Mouse (Mus musculus) heart, postnatal 0 days (tissue): ENCODE results near the gene Sept14. TPM values are rescaled to one million over a fixed set of nuclear protein-coding genes. Genes with fewer than 3 reads are reported as not detected.

Source experiments
- ATAC-seq: fragments of 200-750 bp; cut with Nextera tagmentation; 2 replicates; pipeline ENCODE4 v1.8.0; 2017; ENCODE audit warnings: low read depth, moderate number of reproducible peaks, moderate library complexity; ENCODE audit not compliant: insufficient read depth
- DNase-seq: peaks from one replicate; pipeline ENCODE4 v3.0.0-alpha.2; 2016; ENCODE audit warnings: low spot score
- H3K27ac ChIP-seq: fragments of 300-500 bp; sonication (generic); 2 replicates; pipeline ENCODE4 v1.5.1; 2014; ENCODE audit warnings: low read depth, mild to moderate bottlenecking
- H3K27me3 ChIP-seq: fragments of 300-500 bp; sonication (generic); 2 replicates; pipeline ENCODE4 v1.6.1; 2014; ENCODE audit warnings: low read length, mixed read lengths; ENCODE audit not compliant: control insufficient read depth, insufficient read depth
- H3K36me3 ChIP-seq: fragments of 300-500 bp; sonication (generic); replicated peaks from 2 replicates; pipeline ENCODE4 v1.6.1; 2014; ENCODE audit warnings: low read length, mixed read lengths; ENCODE audit not compliant: control insufficient read depth, insufficient read depth
- H3K4me1 ChIP-seq: fragments of 300-500 bp; sonication (generic); 2 replicates; pipeline ENCODE4 v1.6.1; 2014; ENCODE audit warnings: antibody characterized with exemption; ENCODE audit not compliant: control insufficient read depth, insufficient read depth
- H3K4me2 ChIP-seq: fragments of 300-500 bp; sonication (generic); 2 replicates; pipeline ENCODE4 v1.6.1; 2014; ENCODE audit warnings: low read depth, mild to moderate bottlenecking, low read length, moderate library complexity
- H3K4me3 ChIP-seq: fragments of 300-500 bp; sonication (generic); 2 replicates; pipeline ENCODE4 v1.5.1; 2014; ENCODE audit warnings: low read depth, low read length
- H3K9ac ChIP-seq: fragments of 300-500 bp; sonication (generic); replicated peaks from 2 replicates; pipeline ENCODE4 v1.6.1; 2014; ENCODE audit warnings: low read depth, low read length, mixed read lengths
- H3K9me3 ChIP-seq: fragments of 300-500 bp; sonication (generic); replicated peaks from 2 replicates; pipeline ENCODE4 v1.6.1; 2016; ENCODE audit warnings: low read length; ENCODE audit not compliant: control insufficient read depth
- CTCF ChIP-seq: IDR thresholded peaks from 2 replicates; pipeline ENCODE4 v1.5.1; 2016; ENCODE audit warnings: antibody characterized with exemption, control low read depth, low read depth
- EP300 ChIP-seq: IDR thresholded peaks from 2 replicates; pipeline ENCODE4 v1.6.1; 2016; ENCODE audit warnings: antibody characterized with exemption, low read depth
- WGBS: fragments of 180-500 bp; shearing (Covaris S2); extraction: QIAGEN DNeasy Blood & Tissue Kit; methylation state at CpG from one replicate; pipeline ENCODE4 v1.1.7; 2014; 5-methylcytosine and 5-hydroxymethylcytosine counted together
- polyA plus RNA-seq: library from polyadenylated mRNA; unstranded; fragments of >200 nt; fragmentation: Nextera tagmentation; extraction: Ambion mirVana; gene quantifications from 2 replicates; pipeline ENCODE4 v1.2.1, GENCODE M21; 2015
- total RNA-seq: library from RNA; depleted of rRNA; stranded (reverse); fragments of >200 nt; gene quantifications from 2 replicates; pipeline ENCODE4 v1.2.3, GENCODE M21; 2014; ENCODE audit warnings: low replicate concordance; rRNA removed

The Sept14 gene
- not detected in 2 replicates for total RNA-seq
- polyA plus RNA-seq, result not detected in 2 replicates

DNA sequence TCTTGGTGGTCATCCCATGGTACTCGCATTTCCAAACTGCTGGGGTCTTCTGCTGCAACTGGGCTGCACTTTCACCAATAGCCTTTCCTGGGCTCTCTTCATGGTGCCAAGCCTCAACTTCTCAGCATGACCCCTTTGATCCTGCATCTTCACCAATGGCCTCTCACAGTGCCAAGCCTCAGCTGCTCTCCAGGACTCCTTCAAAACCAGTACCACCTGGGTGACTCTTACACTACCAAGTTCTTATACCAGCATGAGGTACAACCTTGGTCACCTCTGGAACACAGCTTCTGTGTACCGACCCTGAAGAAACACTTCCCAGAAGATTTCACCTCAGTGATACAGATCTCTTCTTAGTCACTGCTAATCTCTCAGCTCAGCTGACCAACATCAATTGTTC, at the start of gene Sept14:
TSS of gene Sept14 (minus strand) at position 101 of the 400 bp plus-strand sequence.
- no peaks in the 10 kb centered on the region for H3K9me3 ChIP-seq
- TF ChIP-seq CTCF (no peak), EP300 (no peak)
- no peak within 1 kb of the TSS for H3K27ac ChIP-seq
- no peaks in the 10 kb centered on the region for H3K36me3 ChIP-seq
- H3K4me1 ChIP-seq, result no peaks in the 10 kb centered on the region
- no peak within 1 kb of the TSS for H3K4me3 ChIP-seq
- no peak within 1 kb of the TSS for H3K4me2 ChIP-seq
- DNase-seq (no peak), ATAC-seq (no peak)
- H3K27me3 ChIP-seq, result no peaks in the 10 kb centered on the region
- no peak within 1 kb of the TSS for H3K9ac ChIP-seq
- WGBS, result 54% methylated on average over 2 of the region's 2 CpGs

GRCm38 (mm10) chr5:129756886-129757285, 48.6 kb upstream of the Sept14 start:
- Histone ChIP-seq H3K36me3 (peaks cover 63% of the 10 kb centered on the region), H3K4me3 (no peak overlapping the region), H3K4me2 (no peak overlapping the region), H3K27me3 (no peaks in the 10 kb centered on the region), H3K9me3 (no peaks in the 10 kb centered on the region), H3K9ac (no peak overlapping the region), H3K27ac (no peak overlapping the region), H3K4me1 (no peaks in the 10 kb centered on the region)
- no peak for DNase-seq
- TF ChIP-seq EP300, result no peak
- TF ChIP-seq CTCF, result no peak
- WGBS, result 90% methylated on average over 20 of the region's 20 CpGs
- ATAC-seq, result no peak

- H3K36me3 ChIP-seq, result peaks cover 81% of the 10 kb centered on the region
- DNase-seq, result no peak
Observed at GRCm38 (mm10) chr5:129744050-129744449, 35.7 kb upstream of the Sept14 start.

DNA sequence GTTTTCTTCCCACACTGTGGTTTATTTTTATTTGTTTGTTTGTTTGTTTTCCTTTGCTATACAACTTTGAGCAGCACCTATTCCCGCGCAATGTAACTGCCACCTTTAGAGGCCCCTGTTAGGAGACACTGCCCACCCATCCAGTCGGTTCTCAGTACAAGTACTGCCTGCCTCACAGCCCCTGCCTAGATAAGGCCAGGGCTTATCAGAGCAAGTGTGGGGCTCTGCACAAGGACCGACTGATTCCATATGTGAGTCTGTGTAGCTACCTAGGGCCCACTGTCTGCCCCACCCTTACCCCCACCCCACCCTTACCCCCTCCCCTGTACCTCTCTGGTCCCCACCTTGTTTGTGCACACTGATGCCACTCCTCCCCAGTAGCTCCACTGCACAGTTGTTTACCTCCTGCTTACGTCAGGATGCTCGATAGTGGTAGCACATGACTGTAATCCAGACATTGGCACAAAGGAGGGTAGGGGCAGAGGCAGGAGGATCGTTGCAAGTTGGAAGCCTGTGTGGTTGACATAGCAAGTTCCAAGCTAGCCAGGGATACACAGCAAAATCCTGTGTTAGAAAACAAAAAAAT, 34.7 kb upstream of the Sept14 start:
- no peak overlapping the region for H3K4me2 ChIP-seq
- H3K27ac ChIP-seq, result peak overlapping the region; percentile 64
- DNase-seq, result no peak
- H3K36me3 ChIP-seq, result peaks cover 70% of the 10 kb centered on the region
- H3K4me1 ChIP-seq, result peaks cover 8% of the 10 kb centered on the region; the same call in 1 of the 2 replicates
- H3K9ac ChIP-seq, result no peak overlapping the region
- H3K27me3 ChIP-seq, result no peaks in the 10 kb centered on the region
- no peak for TF ChIP-seq CTCF
- no peak for TF ChIP-seq EP300
- ATAC-seq, result no peak
- no peaks in the 10 kb centered on the region for H3K9me3 ChIP-seq
- no peak overlapping the region for H3K4me3 ChIP-seq
- 46% methylated on average over 7 of the region's 7 CpGs for WGBS

More at GRCm38 (mm10) chr5:129744050-129744449, 35.7 kb upstream of the Sept14 start:
- H3K27me3 ChIP-seq, result no peaks in the 10 kb centered on the region
- TF ChIP-seq EP300, result no peak
- TF ChIP-seq CTCF, result no peak
- H3K4me1 ChIP-seq, result peaks cover 8% of the 10 kb centered on the region; the same call in 1 of the 2 replicates
- WGBS, result 18% methylated on average over 6 of the region's 6 CpGs
- no peak for ATAC-seq
- no peak overlapping the region for H3K4me3 ChIP-seq
- no peaks in the 10 kb centered on the region for H3K9me3 ChIP-seq
- peak overlapping the region; percentile 64 for H3K27ac ChIP-seq
- no peak overlapping the region for H3K4me2 ChIP-seq
- H3K9ac ChIP-seq, result no peak overlapping the region

DNA sequence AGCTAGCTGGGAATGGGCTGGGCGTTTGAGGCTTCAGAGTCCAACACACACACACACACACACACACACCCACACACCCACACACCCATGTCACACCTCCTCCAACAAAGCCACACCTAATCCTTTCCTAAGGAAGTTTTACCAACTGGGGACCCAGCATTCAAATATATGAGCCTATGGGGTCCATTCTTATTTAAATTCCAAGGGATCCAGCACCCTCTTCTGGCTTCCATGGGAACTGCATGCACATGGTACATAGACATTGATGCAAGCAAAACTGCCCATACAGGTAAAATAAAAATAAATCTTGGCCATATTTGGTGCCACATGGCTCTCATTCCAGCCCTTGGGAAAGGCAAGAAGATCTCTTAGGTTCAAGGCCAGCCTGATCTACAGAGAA, 32.7 kb upstream of the Sept14 start:
- no peak overlapping the region for H3K4me2 ChIP-seq
- H3K9ac ChIP-seq, result no peak overlapping the region
- no peaks in the 10 kb centered on the region for H3K9me3 ChIP-seq
- H3K4me3 ChIP-seq, result no peak overlapping the region
- H3K4me1 ChIP-seq, result peaks cover 8% of the 10 kb centered on the region; the same call in 1 of the 2 replicates
- peaks cover 51% of the 10 kb centered on the region for H3K36me3 ChIP-seq
- 100% methylated on average over 1 of the region's 1 CpGs for WGBS
- no peak for ATAC-seq
- TF ChIP-seq CTCF, result peak; percentile 75
- TF ChIP-seq EP300, result no peak
- peak; percentile 31 for DNase-seq
- no peaks in the 10 kb centered on the region for H3K27me3 ChIP-seq
- H3K27ac ChIP-seq, result no peak overlapping the region

- Histone ChIP-seq H3K27me3 (no peaks in the 10 kb centered on the region), H3K9ac (no peak overlapping the region), H3K4me2 (peak overlapping the region; percentile 25; the same call in 1 of the 2 replicates), H3K4me1 (peaks cover 33% of the 10 kb centered on the region), H3K9me3 (no peaks in the 10 kb centered on the region), H3K36me3 (no peaks in the 10 kb centered on the region), H3K4me3 (no peak overlapping the region), H3K27ac (peak overlapping the region; percentile 91)
- DNase-seq (peak; percentile 71), ATAC-seq (peak; percentile 87)
- 34% methylated on average over 5 of the region's 5 CpGs for WGBS
- TF ChIP-seq CTCF (no peak), EP300 (0 out of 2 replicates have a peak, but pooled peaks have one; percentile 35)
Observed at GRCm38 (mm10) chr5:129731021-129731420, 22.7 kb upstream of the Sept14 start.
